Comparison of ENCODE assay signal across 31 mouse cellular contexts in the genomic region with DNA sequence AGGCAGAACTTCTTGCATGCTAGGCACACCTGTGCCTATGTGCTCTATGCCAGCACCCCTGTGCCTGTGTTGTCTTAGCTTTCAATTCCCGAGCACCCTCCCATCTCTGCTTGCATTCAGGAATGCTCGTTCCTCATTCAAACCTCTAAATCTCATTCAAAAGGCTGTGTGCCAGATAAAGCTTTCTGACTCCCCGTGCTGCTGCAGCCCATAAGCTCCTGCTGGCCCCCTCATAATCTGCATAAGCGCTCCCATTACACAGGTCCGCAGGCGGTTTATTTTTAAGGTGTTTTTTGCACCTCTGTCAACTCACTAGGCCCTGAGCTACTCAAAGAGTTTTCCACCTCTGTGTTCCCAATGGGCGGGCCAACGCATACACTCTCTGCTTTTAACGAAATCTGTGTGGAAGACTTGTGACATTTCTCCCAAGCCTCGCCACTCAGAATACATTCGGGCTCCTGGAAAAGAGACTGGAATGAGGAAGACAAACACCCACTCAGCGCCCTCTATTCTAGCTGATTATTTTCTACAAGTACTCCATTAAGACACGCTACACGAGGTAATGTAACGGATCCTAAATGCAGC. TPM values are rescaled to one million over a fixed set of nuclear protein-coding genes. Genes with fewer than 3 reads are reported as not detected.
DNase-seq lines count a peak whose midpoint lies in the region; ATAC-seq and TF ChIP-seq lines count a peak whose summit lies in the region.
"Had no signal": no experiment of that assay in that cellular context is flagged by ENCODE, and none has a peak within 500 bp of the region (broad histone marks: within the 10 kb centered on the region; RNA-seq: fewer than 3 reads in every experiment).

No protein-coding gene starts in this region.

- H3K9me3 ChIP-seq in hindbrain, postnatal 0 days (ENCODE audit: low read length): no peaks in the 10 kb centered on the region
- H3K9me3 ChIP-seq: hindbrain, embryonic 10.5 days; hindbrain, embryonic 15.5 days; limb, embryonic 13.5 days; megakaryocyte, embryonic 14.5 days; midbrain, embryonic 12.5 days; neural tube, embryonic 12.5 days had no signal

- no peak overlapping the region for H3K27ac ChIP-seq in hindbrain, postnatal 0 days
- H3K27ac ChIP-seq: hindbrain, embryonic 10.5 days; hindbrain, embryonic 15.5 days; left cerebral cortex, adult 2 months; limb, embryonic 13.5 days; midbrain, embryonic 12.5 days; neural tube, embryonic 12.5 days had no signal

- no peak for TF ChIP-seq CTCF in hindbrain, postnatal 0 days (IDR thresholded peaks at IDR 0.05; ENCODE audit: low read depth)

- intact Hi-C loops in left cerebral cortex, postnatal 14 days (cut with DNase I): no loop called here

- DNase-seq in frontal cortex, postnatal 25 days (ENCODE audit: low spot score in 2 of 2): no peak
- DNase-seq in left cerebral cortex, adult 18-20 months (ENCODE audit: low spot score in 2 of 2): peak; percentile 18 to 36
- no peak for DNase-seq in left cerebral cortex, postnatal 14 days (ENCODE audit: low spot score in 2 of 2)
- DNase-seq in right cerebral cortex, adult 2 months (ENCODE audit: low spot score in 2 of 2): peak; percentile 26 to 34
- DNase-seq in right cerebral cortex, postnatal 4 days: no peak
- DNase-seq in layer of hippocampus, adult 11-12 months (ENCODE audit: low spot score): no peak
- DNase-seq in hindbrain, postnatal 0 days (ENCODE audit: low spot score): no peak
- DNase-seq: adrenal gland, postnatal 36 days; cerebellum, adult 2 months; cerebellum, postnatal 14 days; heart, postnatal 14 days; kidney, adult 9 months; kidney, postnatal 10 days; layer of hippocampus, adult 9-11 months; thymus, adult 2 months; thymus, postnatal 36 days had no signal

- no peak overlapping the region for H3K4me2 ChIP-seq in hindbrain, postnatal 0 days (ENCODE audit: low read depth, low read length)
- H3K4me2 ChIP-seq: hindbrain, embryonic 15.5 days; limb, embryonic 13.5 days; liver, embryonic 11.5 days; midbrain, embryonic 12.5 days; neural tube, embryonic 12.5 days had no signal

- WGBS in hindbrain, postnatal 0 days: 90% methylated on average over 15 of the region's 15 CpGs

- H3K27me3 ChIP-seq in hindbrain, postnatal 0 days (ENCODE audit: insufficient read depth, low read length): no peaks in the 10 kb centered on the region
- H3K27me3 ChIP-seq: CH12.LX; hindbrain, embryonic 15.5 days; limb, embryonic 13.5 days; megakaryocyte, embryonic 14.5 days; midbrain, embryonic 12.5 days; neural tube, embryonic 12.5 days; Patski had no signal

- H3K4me1 ChIP-seq in hindbrain, postnatal 0 days (ENCODE audit: insufficient read depth, low read length): no peaks in the 10 kb centered on the region
- H3K4me1 ChIP-seq: hindbrain, embryonic 10.5 days; hindbrain, embryonic 15.5 days; limb, embryonic 13.5 days; midbrain, embryonic 12.5 days; neural tube, embryonic 12.5 days had no signal

- peaks cover 8% of the 10 kb centered on the region; the same call in 1 of the 2 replicates for H3K36me3 ChIP-seq in hindbrain, postnatal 0 days (ENCODE audit: insufficient read depth, low read length)

- peak; percentile 81 for ATAC-seq in frontal cortex, adult (ENCODE audit: low TSS enrichment)
- ATAC-seq in hindbrain, postnatal 0 days: no peak
- ATAC-seq: forebrain, embryonic 16.5 days; intestine, postnatal 0 days; Patski had no signal

- H3K4me3 ChIP-seq in hindbrain, postnatal 0 days (ENCODE audit: low read length): no peak overlapping the region
- H3K4me3 ChIP-seq: erythroblast, embryonic 14.5 days; hindbrain, embryonic 10.5 days; hindbrain, embryonic 15.5 days; left cerebral cortex, adult 2 months; limb, embryonic 13.5 days; megakaryocyte, embryonic 14.5 days; midbrain, embryonic 12.5 days; myocyte; neural tube, embryonic 12.5 days had no signal

- H3K9ac ChIP-seq in hindbrain, postnatal 0 days (replicated peaks; ENCODE audit: low read length): no peak overlapping the region
- H3K9ac ChIP-seq: hindbrain, embryonic 15.5 days; limb, embryonic 13.5 days; midbrain, embryonic 12.5 days; neural tube, embryonic 12.5 days had no signal

RNA-seq across cellular contexts. Expression of gene Rexo2, which starts 7.9 kb away (rescaled TPM):
- total RNA-seq in left cerebral cortex, adult 18-20 months (2021): 100 to 1,000 TPM in 1 of 2 experiments, 10 to 100 TPM in 1; 97.6 to 103 TPM
- total RNA-seq in left cerebral cortex, postnatal 14 days (2021): 100 to 1,000 TPM; 102 to 108 TPM
- total RNA-seq in hindbrain, postnatal 0 days (2014; rRNA removed): 32.5 and 46.5 TPM in 2 replicates
- polyA plus RNA-seq in hindbrain, postnatal 0 days (2015; fragmentation: Nextera tagmentation; extraction: Ambion mirVana): 93.1 and 94.6 TPM in 2 replicates

RNA-seq across cellular contexts. Expression of gene Rbm7, which starts 22.6 kb away (rescaled TPM):
- total RNA-seq in left cerebral cortex, adult 18-20 months (2021): 10 to 100 TPM; 33.8 to 34.2 TPM
- total RNA-seq in left cerebral cortex, postnatal 14 days (2021): 10 to 100 TPM; 32.1 to 35.9 TPM
- total RNA-seq in hindbrain, postnatal 0 days (2014; rRNA removed): 41.3 and 51.5 TPM in 2 replicates
- polyA plus RNA-seq in hindbrain, postnatal 0 days (2015; fragmentation: Nextera tagmentation; extraction: Ambion mirVana): 74.4 and 83.3 TPM in 2 replicates

RNA-seq across cellular contexts. Expression of gene Gm5617, which starts 22.7 kb away (rescaled TPM):
- 1 to 10 TPM; 8.6 to 9.4 TPM for total RNA-seq in left cerebral cortex, adult 18-20 months (2021)
- total RNA-seq in left cerebral cortex, postnatal 14 days (2021): 10 to 100 TPM in 1 of 2 experiments, 1 to 10 TPM in 1; 9.0 to 11.4 TPM
- total RNA-seq in hindbrain, postnatal 0 days (2014; rRNA removed): 16.2 and 32.2 TPM in 2 replicates
- 30.8 and 31.3 TPM in 2 replicates for polyA plus RNA-seq in hindbrain, postnatal 0 days (2015; fragmentation: Nextera tagmentation; extraction: Ambion mirVana)

Comparison
In these comparisons a context has a peak if more than half of its experiments do, and no peak if none do; other contexts are left out.
1. DNase-seq: peak in left cerebral cortex, adult 18-20 months (2 of 2) and right cerebral cortex, adult 2 months (2 of 2); none in frontal cortex, postnatal 25 days (0 of 2), left cerebral cortex, postnatal 14 days (0 of 2), right cerebral cortex, postnatal 4 days (single experiment), layer of hippocampus, adult 11-12 months (single experiment) and hindbrain, postnatal 0 days (single experiment).